Mouse (Mus musculus) spleen, postnatal 10 days (tissue): ENCODE results near the gene Mkln1.
"Not testable (repeated sequence)": the region's sequence is repeated elsewhere in the genome, so short reads cannot be mapped to it uniquely, and the experiment has no call there.

Source experiments
- DNase-seq, 2 experiments: peaks; one replicate each; pipeline ENCODE4 v3.0.0; 2021 to 2022; ENCODE audit warnings: low spot score in 2 of 2

Mkln1 gene

DNA sequence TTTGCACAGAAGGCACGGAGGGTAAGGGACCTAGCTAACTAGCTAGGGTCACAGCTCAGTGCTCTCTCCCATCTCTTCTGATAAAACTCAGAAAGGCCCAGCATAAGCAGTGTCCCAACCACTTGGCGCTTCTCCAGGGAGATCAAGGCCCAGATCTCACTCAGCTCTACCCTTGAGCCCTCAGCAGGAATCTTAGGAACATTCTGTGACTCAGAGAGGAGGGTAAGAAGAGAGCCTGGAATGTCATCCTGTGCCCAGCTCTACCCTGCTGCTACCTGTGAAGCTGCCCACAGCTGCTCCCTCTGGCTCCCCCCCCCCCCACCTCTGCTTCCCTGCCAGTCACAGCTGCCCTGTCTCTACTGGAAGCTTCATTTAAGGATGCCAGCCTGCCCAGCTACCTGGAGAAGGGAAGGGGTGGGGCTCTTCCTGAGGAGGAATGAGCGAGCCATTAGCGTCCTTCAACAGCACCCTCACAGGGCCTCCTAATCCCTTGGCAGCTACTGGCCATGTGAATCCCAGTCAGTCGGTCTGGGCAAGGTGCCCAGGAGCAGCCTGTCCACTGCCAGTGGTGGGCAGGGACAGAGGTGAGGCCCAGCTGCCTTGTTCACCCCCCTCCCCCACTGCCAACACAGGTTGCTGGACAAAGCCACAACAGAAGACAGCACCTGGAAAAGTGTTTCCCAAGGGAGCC lies 151.0 kb downstream of the Mkln1 start:
- no peak for DNase-seq

DNA sequence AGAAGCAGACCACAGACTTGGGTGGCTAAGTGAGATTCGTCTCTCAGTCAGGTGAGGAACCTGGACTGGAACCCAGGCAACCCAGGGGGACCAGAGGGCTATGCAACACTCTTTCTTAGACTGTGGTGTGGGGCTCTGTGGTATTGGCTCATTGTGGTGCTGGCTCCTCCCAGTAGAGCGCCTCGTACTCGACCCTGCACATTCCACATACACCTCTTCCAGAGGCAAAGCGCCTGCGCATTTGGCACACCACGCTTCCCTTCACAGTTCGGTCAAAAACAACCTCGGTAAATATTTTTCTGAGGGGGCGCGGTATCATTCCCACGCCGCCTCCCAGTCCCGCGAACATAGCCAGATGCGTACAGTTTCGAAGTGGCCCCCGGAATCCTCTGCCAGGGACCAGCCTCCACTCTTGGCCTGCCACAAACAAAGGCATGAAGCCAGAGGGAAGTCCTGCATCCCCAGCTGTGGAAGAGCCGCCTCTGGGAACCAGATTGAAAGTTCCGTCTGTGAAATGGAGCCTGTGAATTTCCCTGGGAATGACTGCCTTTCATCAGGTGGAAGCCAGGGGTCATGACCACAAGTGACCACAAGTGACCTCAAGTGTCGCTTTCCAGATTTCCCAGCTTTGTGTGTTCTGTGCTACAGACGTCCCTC lies 152.5 kb downstream of the Mkln1 start:
- no peak for DNase-seq

DNA sequence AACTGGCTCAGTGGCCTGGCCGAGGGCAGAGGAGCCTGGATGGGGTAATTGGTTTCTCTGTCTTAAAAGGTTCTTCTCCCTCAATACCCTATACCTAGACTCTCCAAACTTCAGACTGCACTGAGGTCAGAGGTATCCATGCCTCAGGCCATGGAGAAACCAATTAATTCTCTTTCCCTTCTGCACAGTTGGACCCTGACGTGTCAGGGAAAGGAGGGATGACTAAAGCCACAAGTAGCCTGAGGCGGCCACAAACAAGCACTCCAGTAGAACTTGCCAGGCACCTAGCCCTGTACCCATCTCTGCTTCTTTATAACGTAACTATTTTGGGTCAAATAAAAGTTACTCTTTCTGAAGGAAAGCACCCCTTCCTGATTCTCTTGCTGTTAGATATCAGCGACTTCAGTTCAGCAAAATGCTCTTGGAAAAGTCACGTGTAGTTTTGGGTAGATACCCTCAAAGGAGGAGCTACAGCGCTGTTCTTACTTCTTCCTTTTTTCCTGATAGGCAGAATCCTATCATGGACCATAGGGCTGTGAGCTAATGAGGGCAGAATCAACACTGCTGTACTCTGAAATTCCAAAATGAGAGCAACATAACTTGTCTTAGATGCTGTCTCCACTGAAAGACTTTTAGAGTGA lies 158.0 kb downstream of the Mkln1 start:
- DNase-seq: no peak

DNA sequence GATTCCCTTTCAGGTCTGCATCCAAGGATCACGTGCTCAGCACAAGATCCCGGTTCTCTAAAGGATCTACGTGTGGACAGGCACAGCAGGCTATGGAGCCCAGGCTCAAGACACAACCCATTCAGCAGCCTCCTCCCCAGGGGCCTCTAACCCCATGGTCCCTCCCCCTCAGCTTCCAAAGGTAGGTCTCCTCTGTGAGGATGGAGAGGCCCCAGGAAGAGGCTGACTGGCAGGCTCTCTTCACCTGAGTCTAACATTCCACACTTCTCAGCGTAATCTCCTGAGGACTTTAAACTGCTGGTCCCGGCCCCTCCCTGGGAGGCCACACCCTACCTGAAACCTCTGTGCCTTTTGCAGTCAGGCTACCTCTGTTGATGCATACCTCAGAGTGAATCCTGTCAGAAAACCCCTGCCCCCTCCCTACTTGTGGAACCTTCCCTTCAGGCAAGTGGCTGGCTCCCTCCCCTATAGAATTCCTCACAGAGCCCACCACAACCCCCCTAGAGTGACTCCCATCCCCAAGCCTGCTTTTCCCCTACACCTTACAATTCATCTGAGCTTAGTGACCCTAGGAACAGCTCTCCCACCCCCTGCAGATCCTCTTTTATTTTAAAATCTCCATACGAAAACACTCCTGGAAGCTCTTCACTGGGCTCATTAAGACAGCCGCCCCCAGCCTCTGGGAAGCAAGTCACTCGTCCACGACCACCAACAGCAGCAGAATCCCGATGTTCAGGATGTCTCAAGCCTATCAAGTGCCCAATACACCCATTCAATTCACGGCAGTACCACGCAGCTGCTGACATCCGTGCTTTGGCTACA lies 161.8 kb downstream of the Mkln1 start:
- DNase-seq: no peak

DNA sequence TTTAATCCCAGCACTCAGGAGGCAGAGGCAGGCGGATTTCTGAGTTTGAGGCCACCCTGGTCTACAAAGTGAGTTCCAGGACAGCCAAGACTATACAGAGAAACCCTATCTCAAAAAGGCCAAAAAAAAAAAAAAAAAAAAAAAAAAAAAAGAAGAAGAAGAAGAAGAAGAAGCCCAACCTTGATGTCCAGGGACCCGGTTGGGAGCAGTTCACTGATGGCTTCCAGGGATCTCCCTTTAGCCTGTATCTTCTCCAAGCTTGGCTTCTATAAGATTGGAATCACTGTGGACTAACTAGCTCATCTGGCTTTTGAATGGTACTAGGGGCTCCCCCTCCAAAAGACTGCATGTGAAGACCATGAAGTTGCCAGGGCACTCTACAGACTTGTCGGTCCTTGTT lies 163.4 kb downstream of the Mkln1 start:
- DNase-seq: not testable (repeated sequence)

DNA sequence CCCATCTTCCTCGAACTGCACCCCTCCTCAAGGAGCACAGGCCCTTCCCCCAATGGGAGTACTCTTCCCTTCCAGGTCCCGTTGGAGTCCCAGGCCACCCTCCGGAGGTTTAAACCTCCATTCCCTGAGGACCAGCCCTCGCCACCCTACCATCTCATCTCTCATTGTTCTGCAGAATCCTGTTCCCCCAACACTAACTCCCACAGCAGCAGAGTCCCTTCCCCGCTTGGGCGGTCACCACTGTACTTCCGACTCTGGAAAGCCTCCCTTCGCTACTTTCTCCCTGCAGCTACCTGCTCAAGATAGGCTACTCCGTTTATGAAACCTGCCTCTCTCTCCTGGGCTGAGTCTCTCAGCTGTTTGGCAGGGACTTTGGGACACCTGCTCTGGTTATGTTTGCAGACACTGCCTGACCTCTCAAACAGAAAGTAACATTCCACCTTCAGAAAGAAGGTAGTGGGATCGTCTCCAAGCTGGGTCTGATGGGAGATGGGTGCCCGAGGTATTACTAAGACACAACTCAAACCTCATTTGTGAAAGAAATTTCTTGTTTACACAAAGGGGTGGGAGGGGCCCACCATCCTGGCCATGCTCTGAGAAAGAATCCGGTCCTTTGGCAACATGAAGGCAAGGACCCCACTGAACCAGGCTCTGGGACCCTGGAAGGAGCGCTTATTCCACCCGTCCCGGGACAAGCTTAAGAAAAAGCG lies 164.0 kb downstream of the Mkln1 start:
- no peak for DNase-seq

DNA sequence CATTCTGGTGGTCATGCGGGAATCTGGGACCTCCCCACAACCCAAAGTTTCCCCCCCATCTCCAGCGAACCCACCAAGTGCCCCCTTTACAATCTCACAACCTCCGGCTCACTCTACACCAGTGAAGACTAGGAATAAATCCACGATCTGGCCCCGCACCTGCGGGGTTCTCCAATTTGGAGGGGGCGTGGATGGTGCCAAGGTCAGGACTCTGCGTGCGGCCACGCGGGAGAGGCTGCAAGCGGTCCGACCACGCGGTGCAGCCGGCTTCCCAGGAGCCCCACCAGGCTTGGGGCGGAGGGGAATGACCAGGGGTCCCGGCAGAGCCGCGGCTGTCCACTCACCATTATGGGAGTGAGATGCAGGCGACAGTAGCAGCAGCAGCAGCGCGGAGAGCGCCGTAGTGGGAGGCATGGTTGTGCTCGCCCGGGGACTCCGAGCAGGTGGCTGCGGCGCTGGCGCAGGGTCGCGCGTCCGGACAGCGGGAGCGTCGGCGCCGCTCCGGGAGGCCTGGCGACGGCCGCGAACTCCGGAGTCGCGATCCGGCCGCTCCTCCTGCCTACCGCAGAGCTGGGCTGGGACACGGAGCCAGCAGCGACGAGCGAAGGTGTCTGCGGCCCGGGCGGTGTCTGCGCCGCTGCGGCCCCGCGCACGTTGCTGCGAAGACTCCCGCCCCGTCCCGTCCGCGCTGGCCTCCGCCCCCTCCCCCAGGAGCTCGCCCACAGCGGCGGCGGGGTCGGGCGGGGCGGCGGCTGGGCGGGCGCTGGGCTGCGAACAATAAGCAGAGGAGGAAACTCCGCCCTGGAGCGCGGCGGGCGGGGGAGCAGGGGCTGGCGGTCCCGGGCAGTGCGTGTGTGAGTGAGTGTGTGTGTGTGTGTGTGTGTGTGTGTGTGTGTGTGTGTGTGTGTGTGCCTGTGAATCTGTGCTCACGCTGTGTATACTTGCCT lies 165.0 kb downstream of the Mkln1 start, which contains the start of gene Podxl:
Gene Podxl, minus strand, starts transcription at position 747 of the 947 bp plus-strand sequence.
- DNase-seq: peak; percentile 14 to 64

DNA sequence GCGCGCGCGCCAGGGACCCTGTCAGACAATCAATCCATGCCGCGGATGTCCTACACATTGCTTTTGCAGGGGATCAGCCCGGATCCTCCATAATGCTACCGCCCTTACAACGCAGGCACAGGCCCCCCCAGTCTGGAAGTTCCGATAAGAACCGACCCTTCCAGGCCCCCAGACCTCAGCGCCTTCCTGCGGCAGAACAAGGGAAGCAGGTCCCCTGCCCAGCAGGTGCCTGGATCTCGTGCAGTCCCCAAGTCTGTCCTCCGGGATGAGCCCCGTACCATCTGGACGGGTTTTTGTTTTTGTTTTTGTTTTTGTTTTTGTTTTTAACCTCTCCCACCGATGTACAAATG lies 165.6 kb downstream of the Mkln1 start:
- DNase-seq: no peak

DNA sequence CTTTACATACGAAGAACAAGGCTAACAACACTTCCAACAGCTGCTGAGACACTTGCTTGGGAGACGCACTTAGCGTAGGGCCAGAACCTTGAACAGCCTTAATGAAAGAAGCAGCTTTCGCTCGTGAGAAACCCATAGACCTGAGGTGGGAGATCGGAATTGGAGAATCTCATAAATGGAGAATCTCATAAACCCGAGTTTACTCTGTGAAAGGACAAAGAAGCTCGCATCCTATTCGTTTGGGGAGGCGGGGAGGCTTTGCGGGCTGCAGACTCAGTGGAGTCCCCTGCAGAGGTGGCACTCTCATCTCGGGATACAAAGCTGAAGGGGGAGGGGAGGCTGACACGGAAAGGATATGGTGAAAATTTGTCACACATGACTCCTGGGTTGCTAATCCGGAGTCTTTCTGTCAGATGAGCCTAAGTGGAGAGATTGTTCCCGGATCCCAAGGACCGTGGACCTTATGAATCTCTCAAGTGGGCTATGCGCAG lies 166.4 kb downstream of the Mkln1 start:
- DNase-seq: no peak
